ENCODE assay signal across 8 mouse cellular contexts in genomic region chr16:18858551-18858950, GRCm38 (mm10). TPM values are rescaled to one million over a fixed set of nuclear protein-coding genes. Genes with fewer than 3 reads are reported as not detected.
DNase-seq lines count a peak whose midpoint lies in the region; ATAC-seq and TF ChIP-seq lines count a peak whose summit lies in the region.

No protein-coding gene starts in this region.

- H3K4me1 ChIP-seq in hindbrain, embryonic 14.5 days (replicated peaks; ENCODE audit: control insufficient read depth, insufficient read depth, low read length) = no peaks in the 10 kb centered on the region
- no peaks in the 10 kb centered on the region for H3K4me1 ChIP-seq in hindbrain, embryonic 10.5 days (replicated peaks)
- no peaks in the 10 kb centered on the region for H3K4me1 ChIP-seq in lung, postnatal 0 days (ENCODE audit: insufficient read depth, low read depth, low read length)
- H3K4me1 ChIP-seq in forebrain, embryonic 12.5 days = no peaks in the 10 kb centered on the region

- H3K9me3 ChIP-seq in hindbrain, embryonic 14.5 days (ENCODE audit: control insufficient read depth, low read length) = no peaks in the 10 kb centered on the region
- H3K9me3 ChIP-seq in hindbrain, embryonic 10.5 days = no peaks in the 10 kb centered on the region
- no peaks in the 10 kb centered on the region for H3K9me3 ChIP-seq in lung, postnatal 0 days (ENCODE audit: low read length)
- 0 out of 2 replicates have a peak, but pooled peaks cover 3% of the 10 kb centered on the region for H3K9me3 ChIP-seq in forebrain, embryonic 12.5 days

- H3K36me3 ChIP-seq in hindbrain, embryonic 14.5 days (replicated peaks; ENCODE audit: control insufficient read depth, insufficient read depth) = no peaks in the 10 kb centered on the region
- no peaks in the 10 kb centered on the region for H3K36me3 ChIP-seq in hindbrain, embryonic 10.5 days
- H3K36me3 ChIP-seq in lung, postnatal 0 days (ENCODE audit: insufficient read depth, low read length) = no peaks in the 10 kb centered on the region
- H3K36me3 ChIP-seq in forebrain, embryonic 12.5 days (replicated peaks) = no peaks in the 10 kb centered on the region

- peak; percentile 69 for DNase-seq in hindbrain, embryonic 14.5 days (ENCODE audit: low spot score)
- no peak for DNase-seq in hindbrain, embryonic 10.5 days (ENCODE audit: low spot score)
- DNase-seq in B cell, adult 2 months = peak; percentile 47 to 55
- peak; percentile 74 for DNase-seq in WW6 (ENCODE audit: low read depth, low spot score)
- DNase-seq in embryo, embryonic 10.5 days (ENCODE audit: low spot score) = peak; percentile 68
- peak; percentile 75 for DNase-seq in lung, postnatal 0 days (ENCODE audit: low spot score)
- DNase-seq in thymus, postnatal 25 days = peak; percentile 14

- no peak for TF ChIP-seq EP300 in lung, postnatal 0 days (IDR thresholded peaks at IDR 0.05)

- peak; percentile 14; the same call in 1 of the 2 replicates for ATAC-seq in hindbrain, embryonic 14.5 days (ENCODE audit: low FRiP score)
- ATAC-seq in lung, postnatal 0 days = peak; percentile 21; the same call in 1 of the 2 replicates
- no peak for ATAC-seq in forebrain, embryonic 12.5 days (ENCODE audit: low FRiP score)

- TF ChIP-seq CTCF in lung, postnatal 0 days (IDR thresholded peaks at IDR 0.05) = peak; percentile 69

- H3K27me3 ChIP-seq in hindbrain, embryonic 14.5 days (ENCODE audit: control insufficient read depth, insufficient read depth, low read length) = no peaks in the 10 kb centered on the region
- H3K27me3 ChIP-seq in hindbrain, embryonic 10.5 days (ENCODE audit: insufficient read depth, poor library complexity, severe bottlenecking) = no peaks in the 10 kb centered on the region
- H3K27me3 ChIP-seq in lung, postnatal 0 days (replicated peaks; ENCODE audit: insufficient read depth, low read length) = no peaks in the 10 kb centered on the region
- no peaks in the 10 kb centered on the region for H3K27me3 ChIP-seq in forebrain, embryonic 12.5 days

- no peak overlapping the region for H3K27ac ChIP-seq in hindbrain, embryonic 14.5 days
- H3K27ac ChIP-seq in hindbrain, embryonic 10.5 days = no peak overlapping the region
- H3K27ac ChIP-seq in lung, postnatal 0 days (ENCODE audit: low read length) = no peak overlapping the region
- H3K27ac ChIP-seq in forebrain, embryonic 12.5 days = no peak overlapping the region

- H3K4me3 ChIP-seq in hindbrain, embryonic 14.5 days (replicated peaks; ENCODE audit: low read length) = no peak overlapping the region
- H3K4me3 ChIP-seq in hindbrain, embryonic 10.5 days = no peak overlapping the region
- H3K4me3 ChIP-seq in lung, postnatal 0 days (ENCODE audit: low read depth, low read length) = no peak overlapping the region
- no peak overlapping the region for H3K4me3 ChIP-seq in forebrain, embryonic 12.5 days (replicated peaks)

- H3K4me2 ChIP-seq in hindbrain, embryonic 14.5 days (replicated peaks) = no peak overlapping the region
- H3K4me2 ChIP-seq in lung, postnatal 0 days (replicated peaks; ENCODE audit: low read depth, low read length) = no peak overlapping the region
- H3K4me2 ChIP-seq in forebrain, embryonic 12.5 days = no peak overlapping the region

- H3K9ac ChIP-seq in hindbrain, embryonic 14.5 days = no peak overlapping the region
- no peak overlapping the region for H3K9ac ChIP-seq in lung, postnatal 0 days (replicated peaks; ENCODE audit: low read depth)
- no peak overlapping the region for H3K9ac ChIP-seq in forebrain, embryonic 12.5 days

RNA-seq across cellular contexts. Expression of gene Mrpl40, which starts 18.1 kb away (rescaled TPM):
- polyA plus RNA-seq in hindbrain, embryonic 14.5 days (2014; fragmentation: Nextera tagmentation; extraction: Ambion mirVana) = 55.6 and 65.7 TPM in 2 replicates
- polyA plus RNA-seq in hindbrain, embryonic 10.5 days (2016; fragmentation: Nextera tagmentation; extraction: Ambion mirVana) = 125 and 127 TPM in 2 replicates
- 55.8 and 56.5 TPM in 2 replicates for polyA plus RNA-seq in lung, postnatal 0 days (2015; fragmentation: Nextera tagmentation; extraction: Ambion mirVana)
- polyA plus RNA-seq in forebrain, embryonic 12.5 days (2016; fragmentation: Nextera tagmentation; extraction: Ambion mirVana) = 83.6 and 93.9 TPM in 2 replicates

RNA-seq across cellular contexts. Expression of gene Hira, which starts 18.3 kb away (rescaled TPM):
- 21.3 and 22.8 TPM in 2 replicates for polyA plus RNA-seq in hindbrain, embryonic 14.5 days (2014; fragmentation: Nextera tagmentation; extraction: Ambion mirVana)
- polyA plus RNA-seq in hindbrain, embryonic 10.5 days (2016; fragmentation: Nextera tagmentation; extraction: Ambion mirVana) = 18.4 and 21.4 TPM in 2 replicates
- 7.6 and 8.4 TPM in 2 replicates for polyA plus RNA-seq in lung, postnatal 0 days (2015; fragmentation: Nextera tagmentation; extraction: Ambion mirVana)
- 28.1 and 29.1 TPM in 2 replicates for polyA plus RNA-seq in forebrain, embryonic 12.5 days (2016; fragmentation: Nextera tagmentation; extraction: Ambion mirVana)

RNA-seq across cellular contexts. Expression of gene Gm28539, which starts 22.2 kb away (rescaled TPM):
- not detected in 2 replicates for polyA plus RNA-seq in hindbrain, embryonic 14.5 days (2014; fragmentation: Nextera tagmentation; extraction: Ambion mirVana)
- polyA plus RNA-seq in hindbrain, embryonic 10.5 days (2016; fragmentation: Nextera tagmentation; extraction: Ambion mirVana) = not detected in 2 replicates
- not detected in 2 replicates for polyA plus RNA-seq in lung, postnatal 0 days (2015; fragmentation: Nextera tagmentation; extraction: Ambion mirVana)
- polyA plus RNA-seq in forebrain, embryonic 12.5 days (2016; fragmentation: Nextera tagmentation; extraction: Ambion mirVana) = not detected in 2 replicates

RNA-seq across cellular contexts. Expression of gene 2510002D24Rik, which starts 22.2 kb away (rescaled TPM):
- polyA plus RNA-seq in hindbrain, embryonic 14.5 days (2014; fragmentation: Nextera tagmentation; extraction: Ambion mirVana) = 24.7 and 31.7 TPM in 2 replicates
- 27.3 and 27.4 TPM in 2 replicates for polyA plus RNA-seq in hindbrain, embryonic 10.5 days (2016; fragmentation: Nextera tagmentation; extraction: Ambion mirVana)
- 23.7 and 28.9 TPM in 2 replicates for polyA plus RNA-seq in lung, postnatal 0 days (2015; fragmentation: Nextera tagmentation; extraction: Ambion mirVana)
- polyA plus RNA-seq in forebrain, embryonic 12.5 days (2016; fragmentation: Nextera tagmentation; extraction: Ambion mirVana) = 19.5 and 28.7 TPM in 2 replicates

RNA-seq across cellular contexts. Expression of gene Cdc45, which starts 46.8 kb away (rescaled TPM):
- 6.5 and 9.8 TPM in 2 replicates for polyA plus RNA-seq in hindbrain, embryonic 14.5 days (2014; fragmentation: Nextera tagmentation; extraction: Ambion mirVana)
- 55.1 and 72.7 TPM in 2 replicates for polyA plus RNA-seq in hindbrain, embryonic 10.5 days (2016; fragmentation: Nextera tagmentation; extraction: Ambion mirVana)
- 4.8 and 6.0 TPM in 2 replicates for polyA plus RNA-seq in lung, postnatal 0 days (2015; fragmentation: Nextera tagmentation; extraction: Ambion mirVana)
- 56.6 and 57.2 TPM in 2 replicates for polyA plus RNA-seq in forebrain, embryonic 12.5 days (2016; fragmentation: Nextera tagmentation; extraction: Ambion mirVana)
